Mouse (Mus musculus) spleen, adult 12 weeks (tissue): ENCODE data around the gene Zfp961.
A peak's percentile ranks its signal among the peaks of the same experiment; 100 is the strongest.
"Not testable (repeated sequence)": the region's sequence is repeated elsewhere in the genome, so short reads cannot be mapped to it uniquely, and the experiment has no call there.

Experiments
- DNase-seq: peaks from one replicate; pipeline ENCODE4 v3.0.0; 2022; ENCODE audit warnings: low spot score

Gene Zfp961

GRCm38 (mm10) chr8:71950482-71951221, at the start of gene Zfp961:
TSS of gene Zfp961 (plus strand) at chr8:71951038.
- DNase-seq, result peak; percentile 94

GRCm38 (mm10) chr8:71903084-71903483, 47.8 kb upstream of the Zfp961 start:
- not testable (repeated sequence) for DNase-seq

GRCm38 (mm10) chr8:71906809-71907208, 44.0 kb upstream of the Zfp961 start:
- no peak for DNase-seq

- no peak for DNase-seq
Measured at GRCm38 (mm10) chr8:71907798-71908257, 43.0 kb upstream of the Zfp961 start.

GRCm38 (mm10) chr8:71908309-71909261, 42.3 kb upstream of the Zfp961 start, which contains the start of the genes Zfp882 and Zfp617:
TSS of gene Zfp882 (plus strand) at chr8:71908608.
TSS of gene Zfp617 (plus strand) at chr8:71908635.
- DNase-seq, result peak; percentile 76

GRCm38 (mm10) chr8:71912286-71912685, 38.6 kb upstream of the Zfp961 start:
- DNase-seq, result no peak

GRCm38 (mm10) chr8:71922567-71923401, 28.1 kb upstream of the Zfp961 start:
- peak; percentile 85 for DNase-seq

GRCm38 (mm10) chr8:71925791-71926190, 25.0 kb upstream of the Zfp961 start:
- no peak for DNase-seq

GRCm38 (mm10) chr8:71926551-71926950, 24.3 kb upstream of the Zfp961 start:
- DNase-seq, result no peak

GRCm38 (mm10) chr8:71927779-71928178, 23.1 kb upstream of the Zfp961 start:
- no peak for DNase-seq

GRCm38 (mm10) chr8:71938037-71938436, 12.8 kb upstream of the Zfp961 start:
- DNase-seq, result not testable (repeated sequence)

- peak; percentile 26 for DNase-seq
Measured at GRCm38 (mm10) chr8:71940293-71941208, 10.3 kb upstream of the Zfp961 start.

- no peak for DNase-seq
Measured at GRCm38 (mm10) chr8:71941776-71942175, 9.1 kb upstream of the Zfp961 start.

- DNase-seq, result no peak
Measured at GRCm38 (mm10) chr8:71948624-71949023, 2.2 kb upstream of the Zfp961 start.

- DNase-seq, result no peak
Measured at GRCm38 (mm10) chr8:71951436-71952161, 761 bp downstream of the Zfp961 start.

GRCm38 (mm10) chr8:71952489-71952888, 1.7 kb downstream of the Zfp961 start:
- DNase-seq, result no peak

- DNase-seq, result not testable (repeated sequence)
Measured at GRCm38 (mm10) chr8:71952961-71953700, 2.3 kb downstream of the Zfp961 start.

GRCm38 (mm10) chr8:71954666-71955065, 3.8 kb downstream of the Zfp961 start:
- no peak for DNase-seq

- no peak for DNase-seq
Measured at GRCm38 (mm10) chr8:71960483-71960882, 9.6 kb downstream of the Zfp961 start.
